Mouse (Mus musculus): ENCODE data around the gene Prodh2.
"Not testable (repeated sequence)": the region's sequence is repeated elsewhere in the genome, so short reads cannot be mapped to it uniquely, and the experiment has no call there.

The Prodh2 gene

DNA sequence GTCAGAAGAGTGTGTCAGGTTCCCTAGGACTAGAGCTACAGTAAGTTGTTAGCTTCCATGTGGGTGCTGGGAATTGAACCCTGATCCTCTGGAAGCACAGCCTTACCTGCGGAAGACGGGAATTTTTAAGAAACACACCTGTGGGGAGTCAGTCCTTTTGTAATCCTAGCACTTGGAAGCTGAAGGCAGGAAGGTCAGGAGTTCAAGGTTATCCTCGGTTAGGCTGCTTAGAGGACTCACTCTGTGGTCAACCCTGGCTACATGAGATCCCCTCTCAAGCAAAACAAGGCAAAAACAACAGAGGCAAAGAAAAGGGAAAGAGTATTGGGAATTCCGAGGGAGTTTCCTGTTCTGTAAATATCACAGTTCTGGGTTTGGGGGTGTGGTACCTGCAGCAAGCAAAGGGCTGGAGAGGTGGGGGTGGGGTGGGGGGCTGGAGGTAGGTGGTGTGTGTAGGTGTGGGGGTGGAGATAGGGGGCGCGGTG is 28.6 kb upstream of the Prodh2 start:
- Histone ChIP-seq H3K27me3 (ENCODE audit: control insufficient read depth, insufficient read depth, low read length, poor library complexity, severe bottlenecking) (no peaks in the 10 kb centered on the region; the same call in none of the 2 replicates), H3K36me3 (ENCODE audit: control insufficient read depth, insufficient read depth, low read length, poor library complexity, severe bottlenecking) (no peaks in the 10 kb centered on the region)
- no peak for DNase-seq (ENCODE audit: low read depth, low spot score)

DNA sequence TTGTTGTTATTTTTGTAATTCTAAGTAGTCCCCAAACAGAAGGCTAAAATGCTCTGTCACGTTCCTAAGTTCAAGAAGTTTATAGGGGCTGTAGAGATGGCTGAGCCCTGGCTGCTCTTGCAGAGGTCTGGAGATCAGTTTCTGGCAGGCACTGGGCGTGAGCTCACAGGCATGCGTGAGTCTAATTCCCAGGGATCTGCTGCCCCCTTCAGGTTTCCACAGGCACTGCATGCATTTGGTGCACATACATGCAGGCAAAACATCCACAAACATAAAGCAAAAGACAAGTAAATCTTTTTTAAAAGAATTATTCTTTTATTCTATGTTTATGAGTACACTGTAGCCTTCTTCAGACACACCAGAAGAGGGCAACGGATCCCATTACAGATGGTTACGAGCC is 21.0 kb upstream of the Prodh2 start:
- peak; percentile 63 for DNase-seq (ENCODE audit: low read depth, low spot score)
- no peaks in the 10 kb centered on the region for H3K27me3 ChIP-seq (ENCODE audit: control insufficient read depth, insufficient read depth, low read length, poor library complexity, severe bottlenecking)

DNA sequence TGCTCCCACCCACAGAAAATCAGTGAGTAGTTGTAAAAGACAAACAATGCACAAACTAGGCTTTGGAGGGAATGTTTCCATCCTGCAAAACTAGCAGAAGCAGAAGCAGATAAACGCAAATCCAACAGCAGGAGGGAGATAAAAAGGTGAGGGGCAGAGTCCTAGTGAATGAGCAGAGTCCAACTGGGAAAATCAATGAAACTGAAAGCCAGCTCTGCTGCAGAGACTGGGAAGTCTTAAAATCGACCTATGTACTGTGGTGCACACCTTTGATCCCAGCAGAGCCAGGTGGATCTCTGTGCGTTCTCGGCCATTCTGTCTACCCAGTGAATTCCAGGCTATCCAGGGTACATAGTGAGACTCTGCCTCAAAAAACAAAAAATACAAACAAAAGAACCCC is 18.4 kb upstream of the Prodh2 start:
- DNase-seq (ENCODE audit: low read depth, low spot score): no peak
- no peaks in the 10 kb centered on the region for H3K36me3 ChIP-seq (ENCODE audit: control insufficient read depth, insufficient read depth, low read length, poor library complexity, severe bottlenecking)
- peaks cover 2% of the 10 kb centered on the region; the same call in 1 of the 2 replicates for H3K27me3 ChIP-seq (ENCODE audit: control insufficient read depth, insufficient read depth, low read length, poor library complexity, severe bottlenecking)

More for the DNA sequence above, 21.0 kb upstream of the Prodh2 start:
- H3K36me3 ChIP-seq (ENCODE audit: control insufficient read depth, insufficient read depth, low read length, poor library complexity, severe bottlenecking): no peaks in the 10 kb centered on the region

DNA sequence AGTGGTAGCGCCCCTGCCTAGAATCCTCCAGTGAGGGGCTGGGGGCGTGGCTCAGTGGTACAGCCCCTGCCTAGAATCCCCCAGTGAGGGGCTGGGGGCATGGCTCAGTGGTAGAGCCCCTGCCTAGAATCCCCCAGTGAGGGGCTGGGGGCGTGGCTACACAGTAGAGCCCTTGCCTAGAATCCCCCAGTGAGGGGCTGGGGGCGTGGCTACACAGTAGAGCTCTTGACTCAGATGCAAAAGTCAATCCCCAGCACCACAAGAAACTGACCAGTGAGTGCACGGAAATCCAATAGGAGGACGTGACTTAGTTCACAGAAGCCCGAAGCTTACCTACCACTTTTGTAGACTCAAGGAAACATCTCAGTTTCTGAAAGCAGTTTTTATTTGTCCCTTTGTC is 17.3 kb upstream of the Prodh2 start:
- not testable (repeated sequence) for DNase-seq (ENCODE audit: low read depth, low spot score); H3K36me3 ChIP-seq (ENCODE audit: control insufficient read depth, insufficient read depth, low read length, poor library complexity, severe bottlenecking); H3K27me3 ChIP-seq (ENCODE audit: control insufficient read depth, insufficient read depth, low read length, poor library complexity, severe bottlenecking)

DNA sequence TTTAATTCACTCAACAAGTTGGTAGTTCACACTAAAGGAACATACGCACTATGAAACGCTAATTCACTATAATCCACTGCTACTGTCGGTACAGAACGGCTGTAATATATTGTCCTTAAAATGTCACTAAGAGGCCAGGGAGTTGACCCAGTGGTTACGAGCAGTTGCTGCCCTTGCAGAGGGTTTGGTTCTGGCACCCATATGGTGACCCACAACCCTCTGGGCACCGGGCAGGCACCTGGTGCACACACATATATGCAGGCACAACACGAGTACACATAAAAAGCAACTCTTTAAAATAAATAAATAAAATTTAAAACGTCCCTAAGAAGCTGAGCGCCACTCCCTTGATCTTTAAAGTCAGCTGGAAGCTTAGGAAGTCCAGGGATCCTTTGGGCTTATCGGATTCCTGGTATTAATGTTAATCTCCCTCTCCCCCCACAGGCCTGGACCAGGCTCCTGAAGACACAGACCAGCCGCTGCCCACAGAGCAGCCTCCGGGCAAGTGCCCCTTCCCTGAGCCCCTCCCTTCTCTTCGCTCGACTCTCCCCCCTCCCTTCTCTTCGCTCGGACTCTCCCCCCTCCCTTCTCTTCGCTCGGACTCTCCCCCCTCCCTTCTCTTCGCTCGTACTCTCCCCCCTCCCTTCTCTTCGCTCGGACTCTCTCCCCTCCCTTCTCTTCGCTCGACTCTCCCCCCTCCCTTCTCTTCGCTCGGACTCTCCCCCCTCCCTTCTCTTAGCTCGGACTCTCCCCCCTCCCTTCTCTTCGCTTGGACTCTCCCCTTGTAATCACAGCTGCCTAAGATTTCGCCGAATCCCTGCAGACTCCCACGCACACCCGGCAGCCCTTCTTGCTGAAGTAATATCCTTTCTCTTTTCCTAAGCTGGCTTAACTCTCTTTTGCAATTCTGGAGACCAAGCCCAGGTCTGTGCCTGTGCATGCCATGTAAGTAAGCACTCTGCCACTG is 15.7 kb upstream of the Prodh2 start:
- Histone ChIP-seq H3K36me3 (ENCODE audit: control insufficient read depth, insufficient read depth, low read length, poor library complexity, severe bottlenecking) (no peaks in the 10 kb centered on the region), H3K27me3 (ENCODE audit: control insufficient read depth, insufficient read depth, low read length, poor library complexity, severe bottlenecking) (peaks cover 2% of the 10 kb centered on the region; the same call in 1 of the 2 replicates)
- DNase-seq (ENCODE audit: low read depth, low spot score): no peak

DNA sequence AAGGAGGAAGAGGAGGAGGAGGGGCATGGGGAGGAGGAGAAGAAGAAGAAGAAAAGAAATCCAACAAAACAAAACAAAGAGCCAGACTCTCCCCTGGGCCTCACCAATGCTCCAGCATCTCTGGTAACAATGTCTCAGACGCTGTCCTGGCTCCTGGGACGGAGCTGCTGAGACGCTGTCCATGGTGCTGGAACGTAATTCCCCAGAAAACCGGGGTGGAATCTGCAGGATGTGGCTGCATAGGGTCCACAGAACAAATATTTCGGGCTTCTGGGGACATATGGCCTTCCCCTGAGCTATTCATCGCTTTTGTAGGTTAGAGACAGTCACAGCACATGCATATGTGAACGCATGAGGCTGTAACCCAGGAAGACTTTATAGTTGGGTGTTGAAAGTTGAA is 9.2 kb upstream of the Prodh2 start:
- Histone ChIP-seq H3K36me3 (ENCODE audit: control insufficient read depth, insufficient read depth, low read length, poor library complexity, severe bottlenecking) (no peaks in the 10 kb centered on the region), H3K27me3 (ENCODE audit: control insufficient read depth, insufficient read depth, low read length, poor library complexity, severe bottlenecking) (no peaks in the 10 kb centered on the region)
- DNase-seq (ENCODE audit: low read depth, low spot score): peak; percentile 19

DNA sequence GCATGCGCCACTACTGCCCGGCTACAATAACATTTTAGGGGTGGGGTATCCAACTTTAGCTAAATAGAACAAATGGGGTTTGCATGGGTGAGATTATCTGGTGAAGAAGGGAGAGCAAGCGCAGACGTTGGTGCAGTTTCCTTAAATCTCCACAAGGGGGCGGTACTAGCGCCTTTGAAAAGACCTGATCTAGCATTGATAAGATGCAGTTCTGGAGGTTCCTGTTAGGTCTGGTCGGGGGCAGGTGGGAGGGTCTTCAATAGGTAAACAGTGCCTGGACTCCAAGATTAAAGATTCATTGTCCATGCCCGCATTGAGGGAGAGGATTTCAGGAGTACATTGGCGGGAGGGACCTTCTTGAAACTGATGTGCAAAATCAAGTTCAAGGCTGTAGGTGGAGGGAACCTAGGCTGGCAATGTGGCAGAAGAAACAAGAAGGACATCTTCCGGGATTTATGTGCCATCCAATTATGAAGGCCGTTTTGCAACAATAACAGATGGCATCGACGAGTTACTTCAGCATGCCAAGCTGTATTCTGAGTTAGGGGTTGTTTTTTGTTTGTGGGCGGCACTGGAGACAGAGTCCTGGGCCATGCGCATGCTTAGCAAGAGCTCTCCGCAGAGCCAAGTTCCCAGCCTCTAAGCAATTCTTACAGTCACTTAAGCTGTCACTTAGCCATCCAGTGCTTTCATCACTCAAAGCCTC is 3.0 kb upstream of the Prodh2 start:
- Histone ChIP-seq H3K27me3 (ENCODE audit: control insufficient read depth, insufficient read depth, low read length, poor library complexity, severe bottlenecking) (no peaks in the 10 kb centered on the region), H3K36me3 (ENCODE audit: control insufficient read depth, insufficient read depth, low read length, poor library complexity, severe bottlenecking) (no peaks in the 10 kb centered on the region)
- peak; percentile 72 for DNase-seq (ENCODE audit: low read depth, low spot score)

DNA sequence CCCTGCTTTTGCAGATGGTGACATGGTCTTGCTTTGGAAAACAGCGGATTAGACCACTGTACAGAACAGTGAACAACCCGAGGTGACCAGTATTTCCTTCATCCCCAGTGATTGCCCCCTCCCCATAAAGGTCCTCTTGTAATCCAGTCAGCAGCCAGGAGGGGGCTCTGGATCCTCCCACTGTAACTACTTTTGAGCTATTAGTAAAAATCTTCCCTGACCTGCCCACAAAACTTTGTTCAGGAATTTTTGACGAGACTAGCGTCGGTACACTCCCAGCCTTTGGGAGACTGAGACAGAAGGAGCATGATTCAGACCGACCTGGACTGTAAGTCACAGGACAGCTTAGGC is 2.5 kb upstream of the Prodh2 start:
- Histone ChIP-seq H3K27me3 (ENCODE audit: control insufficient read depth, insufficient read depth, low read length, poor library complexity, severe bottlenecking) (no peaks in the 10 kb centered on the region), H3K36me3 (ENCODE audit: control insufficient read depth, insufficient read depth, low read length, poor library complexity, severe bottlenecking) (no peaks in the 10 kb centered on the region)
- no peak for DNase-seq (ENCODE audit: low read depth, low spot score)

DNA sequence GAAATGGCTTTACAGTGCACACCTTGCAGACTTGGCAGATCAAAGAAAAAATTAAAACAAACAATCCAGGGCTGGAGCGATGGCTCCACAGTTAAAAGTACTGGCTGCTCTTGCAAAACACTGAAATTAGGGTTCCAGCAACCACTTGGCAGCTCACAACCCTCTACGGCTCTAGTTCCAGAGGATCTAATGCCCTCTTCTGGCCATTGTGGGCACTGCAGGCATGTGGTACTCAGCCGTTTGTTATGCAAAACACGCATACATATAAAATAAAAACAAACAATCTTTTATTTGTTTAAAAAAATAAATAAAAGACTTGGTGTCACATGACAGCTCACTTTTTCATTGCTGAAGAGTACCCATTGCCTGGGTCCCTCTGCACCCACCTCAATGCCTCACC is 657 bp upstream of the Prodh2 start:
- Histone ChIP-seq H3K36me3 (ENCODE audit: control insufficient read depth, insufficient read depth, low read length, poor library complexity, severe bottlenecking) (no peaks in the 10 kb centered on the region), H3K27me3 (ENCODE audit: control insufficient read depth, insufficient read depth, low read length, poor library complexity, severe bottlenecking) (no peaks in the 10 kb centered on the region)
- DNase-seq (ENCODE audit: low read depth, low spot score): peak; percentile 85

DNA sequence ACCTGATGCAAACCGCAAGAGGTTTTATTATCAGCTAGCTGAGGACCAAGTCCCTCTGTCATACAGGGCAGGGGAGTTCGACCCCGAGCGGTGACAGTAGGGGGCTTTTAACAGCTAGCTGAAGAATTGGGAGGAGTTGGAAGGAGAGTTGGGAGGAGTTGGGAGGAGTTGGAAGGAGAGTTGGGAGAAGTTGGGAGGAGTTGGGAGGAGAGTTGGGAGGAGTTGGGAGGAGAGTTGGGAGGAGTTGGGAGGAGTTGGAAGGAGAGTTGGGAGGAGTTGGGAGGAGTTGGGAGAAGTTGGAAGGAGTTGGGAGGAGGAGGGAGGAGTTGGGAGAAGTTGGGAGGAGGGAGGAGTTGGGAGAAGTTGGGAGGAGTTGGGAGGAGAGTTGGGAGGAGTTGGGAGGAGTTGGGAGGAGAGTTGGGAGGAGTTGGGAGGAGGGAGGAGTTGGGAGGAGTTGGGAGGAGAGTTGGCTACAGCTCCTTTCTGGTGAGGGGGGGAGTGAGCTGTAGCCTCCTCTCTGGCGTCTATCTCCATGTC is 2.2 kb downstream of the Prodh2 start:
- H3K36me3 ChIP-seq (ENCODE audit: control insufficient read depth, insufficient read depth, low read length, poor library complexity, severe bottlenecking); DNase-seq (ENCODE audit: low read depth, low spot score); H3K27me3 ChIP-seq (ENCODE audit: control insufficient read depth, insufficient read depth, low read length, poor library complexity, severe bottlenecking): not testable (repeated sequence)

DNA sequence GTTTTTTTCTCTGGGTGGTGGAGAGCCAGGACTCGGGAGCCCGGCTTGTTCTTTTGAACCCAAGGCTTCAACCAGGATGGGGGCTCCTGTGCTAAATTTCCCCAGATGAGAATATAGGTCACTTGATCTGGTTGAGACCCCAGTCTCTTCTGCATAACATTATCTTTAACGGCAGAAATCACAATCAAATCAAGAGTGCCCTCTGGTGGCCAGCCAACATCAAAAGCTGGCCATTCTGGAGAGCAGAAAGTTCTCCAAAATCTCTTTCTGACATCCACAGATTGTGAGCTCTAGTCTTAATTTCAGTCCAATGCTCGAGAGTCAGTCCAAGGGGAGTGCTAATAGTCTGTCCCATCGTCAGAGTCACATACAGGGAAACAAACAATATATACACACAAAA is 7.7 kb downstream of the Prodh2 start:
- not testable (repeated sequence) for DNase-seq (ENCODE audit: low read depth, low spot score); H3K27me3 ChIP-seq (ENCODE audit: control insufficient read depth, insufficient read depth, low read length, poor library complexity, severe bottlenecking); H3K36me3 ChIP-seq (ENCODE audit: control insufficient read depth, insufficient read depth, low read length, poor library complexity, severe bottlenecking)

DNA sequence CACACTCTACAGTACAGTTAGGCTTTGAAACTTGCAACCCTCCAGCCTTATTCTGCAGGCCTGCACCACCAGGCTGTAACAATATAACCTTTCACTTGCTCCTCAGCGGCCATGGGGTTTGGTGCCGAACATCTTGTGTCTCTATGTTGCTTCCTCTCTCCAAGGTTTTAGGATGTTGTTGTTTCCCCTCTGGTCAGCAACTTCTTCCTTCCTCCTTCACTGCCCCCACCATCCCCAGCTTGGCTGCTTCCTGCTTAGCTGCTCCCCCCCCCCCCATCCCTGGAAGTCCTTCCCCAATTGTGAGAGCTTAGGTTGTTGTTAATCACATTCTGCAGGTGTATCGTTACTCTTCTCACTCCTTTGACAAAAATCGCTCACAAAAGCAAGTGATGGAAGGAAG is 14.6 kb downstream of the Prodh2 start:
- no peaks in the 10 kb centered on the region for H3K36me3 ChIP-seq (ENCODE audit: control insufficient read depth, insufficient read depth, low read length, poor library complexity, severe bottlenecking)
- no peak for DNase-seq (ENCODE audit: low read depth, low spot score)
- no peaks in the 10 kb centered on the region for H3K27me3 ChIP-seq (ENCODE audit: control insufficient read depth, insufficient read depth, low read length, poor library complexity, severe bottlenecking)

DNA sequence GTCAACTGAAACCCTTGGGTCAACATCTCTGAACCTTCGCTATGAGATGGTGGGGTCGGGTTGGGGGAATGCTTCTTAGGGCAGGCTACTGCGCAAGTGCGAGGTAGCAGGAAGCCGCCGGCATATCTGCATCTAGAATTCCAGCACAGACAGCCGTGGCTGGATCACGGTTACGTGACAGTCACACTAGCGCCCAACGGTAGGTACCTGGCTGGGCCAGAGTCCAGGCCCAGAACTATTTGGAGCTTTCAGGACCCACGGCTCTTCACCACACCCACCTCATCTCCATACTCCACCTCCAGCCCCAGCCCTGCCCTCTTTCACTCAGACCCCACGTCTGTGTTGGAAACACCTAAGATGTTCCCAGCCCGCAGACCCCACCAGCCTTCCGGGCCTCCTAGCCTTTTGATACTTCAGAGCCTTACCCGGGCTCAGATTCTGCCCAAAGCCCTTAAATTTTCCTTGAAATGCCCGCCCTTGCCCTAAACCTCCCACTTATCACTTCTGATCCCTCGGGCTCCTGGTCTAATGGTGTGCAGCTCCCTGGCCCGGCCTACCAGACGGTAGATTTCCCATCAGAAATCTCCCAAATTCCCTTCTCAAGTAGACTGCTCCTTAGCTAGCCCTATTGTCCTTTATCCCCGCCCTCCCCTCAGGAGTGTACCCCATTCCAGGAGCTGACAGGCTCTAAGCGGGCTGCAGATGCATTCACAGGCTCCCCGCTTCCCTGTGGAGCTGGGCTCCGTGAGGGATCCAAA is 21.8 kb downstream of the Prodh2 start:
- DNase-seq (ENCODE audit: low read depth, low spot score): no peak
- Histone ChIP-seq H3K36me3 (ENCODE audit: control insufficient read depth, insufficient read depth, low read length, poor library complexity, severe bottlenecking) (no peaks in the 10 kb centered on the region), H3K27me3 (ENCODE audit: control insufficient read depth, insufficient read depth, low read length, poor library complexity, severe bottlenecking) (no peaks in the 10 kb centered on the region)

DNA sequence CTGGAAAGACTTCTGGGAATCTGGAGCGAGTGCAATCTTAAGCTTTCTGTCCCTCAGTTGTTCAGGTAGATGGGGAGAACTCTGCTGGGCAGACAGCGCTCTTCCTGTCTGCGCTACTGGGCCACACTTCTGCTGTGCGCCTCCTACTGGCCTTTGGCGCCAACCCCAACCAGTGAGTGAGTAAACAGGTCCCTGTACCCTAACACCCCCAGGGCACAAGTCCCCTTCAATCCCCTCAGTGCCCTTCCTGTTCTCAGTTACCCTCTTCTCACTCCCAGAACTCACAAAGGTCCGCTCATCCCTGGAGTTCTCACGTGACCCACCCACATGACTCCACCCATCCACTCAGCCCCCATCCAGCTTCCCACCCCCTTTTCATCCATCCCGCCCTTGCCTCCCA is 24.9 kb downstream of the Prodh2 start:
- DNase-seq (ENCODE audit: low read depth, low spot score): no peak
- Histone ChIP-seq H3K36me3 (ENCODE audit: control insufficient read depth, insufficient read depth, low read length, poor library complexity, severe bottlenecking) (no peaks in the 10 kb centered on the region), H3K27me3 (ENCODE audit: control insufficient read depth, insufficient read depth, low read length, poor library complexity, severe bottlenecking) (no peaks in the 10 kb centered on the region)

All from splenic B cell, adult 2 months (primary cell).